Mouse (Mus musculus) CH12.LX (cell line): ENCODE results near the gene Krt14.

Source experiments
- CHD2 ChIP-seq: IDR thresholded peaks from 2 replicates; pipeline ENCODE4 v1.6.1; 2011; ENCODE audit warnings: low read length, improper control_type of control experiment
- CTCF ChIP-seq, 2 experiments: IDR thresholded peaks in 1 of 2; conservative IDR thresholded peaks in 1 of 2; 2 replicates each; pipeline ENCODE4 v1.5.1; 2011 to 2012; ENCODE audit warnings: low read depth in 2 of 2, low read length in 2 of 2, improper control_type of control experiment in 1 of 2, inconsistent platforms in 1 of 2, mild to moderate bottlenecking in 1 of 2, moderate library complexity in 1 of 2
- EP300 ChIP-seq: IDR thresholded peaks from 2 replicates; pipeline ENCODE4 v1.6.1; 2011; ENCODE audit warnings: low read length, improper control_type of control experiment
- MEF2A ChIP-seq: IDR thresholded peaks from 2 replicates; pipeline ENCODE4 v1.6.1; 2014; ENCODE audit warnings: low read depth, mild to moderate bottlenecking, inconsistent platforms, low read length, improper control_type of control experiment, borderline replicate concordance
- NELFE ChIP-seq: IDR thresholded peaks from 2 replicates; pipeline ENCODE4 v1.6.1; 2011; ENCODE audit warnings: low read depth, low read length, improper control_type of control experiment
- NRF1 ChIP-seq: IDR thresholded peaks from 2 replicates; pipeline ENCODE4 v1.6.1; 2014; ENCODE audit warnings: low read depth, mild to moderate bottlenecking, inconsistent platforms, low read length, improper control_type of control experiment, moderate library complexity
- POLR2A ChIP-seq: IDR thresholded peaks from 2 replicates; pipeline ENCODE4 v1.6.1; 2011; ENCODE audit warnings: low read depth, mild to moderate bottlenecking, improper control_type of control experiment, low read length
- TBP ChIP-seq: conservative IDR thresholded peaks from 2 replicates; pipeline ENCODE4 v1.6.1; 2011; ENCODE audit warnings: low read depth, low read length, improper control_type of control experiment

DNA sequence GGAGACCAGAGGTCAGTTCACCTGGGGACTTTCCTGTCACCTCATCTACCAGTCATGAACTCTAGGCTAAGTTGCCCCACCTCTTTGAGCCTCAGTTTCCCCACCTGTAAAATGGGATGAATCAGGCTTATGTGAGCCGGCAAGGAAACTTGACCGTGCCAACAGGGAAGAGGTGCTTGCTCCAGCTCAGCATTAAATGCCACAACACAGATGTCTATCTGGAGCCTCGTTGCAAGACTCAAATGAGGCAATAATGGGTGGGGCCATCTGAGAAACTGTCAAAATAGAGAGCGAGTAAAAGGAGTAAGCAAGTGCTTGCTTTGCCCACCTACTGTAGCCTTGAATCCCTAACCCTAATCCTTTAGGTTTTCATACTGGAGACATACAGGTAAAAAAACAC lies 12.0 kb upstream of the Krt14 start:
- TF ChIP-seq CTCF (conservative IDR thresholded peaks at IDR 0.05 in 1 of 2, IDR thresholded peaks at IDR 0.05 in 1 of 2; ENCODE audit: low read depth in 2 of 2, low read length in 2 of 2) (no peak), EP300 (no peak), NRF1 (no peak), MEF2A (no peak), CHD2 (no peak), TBP (no peak), POLR2A (no peak), NELFE (no peak)
